Mouse (Mus musculus): ENCODE data around the gene Acsbg2.
A peak's percentile ranks its signal among the peaks of the same experiment; 100 is the strongest.

Acsbg2 gene

GRCm38 (mm10) chr17:56870287-56870953, 3.8 kb downstream of the Acsbg2 start:
- DNase-seq: no peak

GRCm38 (mm10) chr17:56869481-56869977, 4.7 kb downstream of the Acsbg2 start:
- DNase-seq: no peak

DNA sequence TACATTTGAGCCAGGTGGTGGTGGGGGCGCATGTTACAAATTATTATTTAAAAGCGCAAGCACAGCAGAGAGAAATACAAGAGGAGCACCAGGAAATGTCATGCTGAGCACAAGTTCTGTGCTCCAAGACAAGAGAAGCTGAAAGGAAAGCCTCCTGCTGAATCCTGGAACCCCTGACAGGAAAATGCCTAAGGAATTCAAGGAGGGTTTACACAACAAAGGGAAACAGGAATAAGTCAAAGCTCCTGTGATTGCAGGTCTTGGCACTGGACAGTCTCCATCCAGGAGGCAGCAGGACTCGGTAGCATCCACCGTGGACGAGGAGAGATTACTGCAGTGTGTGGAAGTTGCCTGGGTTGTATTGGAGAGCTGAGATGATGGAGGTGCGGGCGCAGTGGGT, 8.2 kb downstream of the Acsbg2 start:
- DNase-seq: no peak

GRCm38 (mm10) chr17:56861197-56861596, 13.1 kb downstream of the Acsbg2 start:
- no peak for DNase-seq

DNA sequence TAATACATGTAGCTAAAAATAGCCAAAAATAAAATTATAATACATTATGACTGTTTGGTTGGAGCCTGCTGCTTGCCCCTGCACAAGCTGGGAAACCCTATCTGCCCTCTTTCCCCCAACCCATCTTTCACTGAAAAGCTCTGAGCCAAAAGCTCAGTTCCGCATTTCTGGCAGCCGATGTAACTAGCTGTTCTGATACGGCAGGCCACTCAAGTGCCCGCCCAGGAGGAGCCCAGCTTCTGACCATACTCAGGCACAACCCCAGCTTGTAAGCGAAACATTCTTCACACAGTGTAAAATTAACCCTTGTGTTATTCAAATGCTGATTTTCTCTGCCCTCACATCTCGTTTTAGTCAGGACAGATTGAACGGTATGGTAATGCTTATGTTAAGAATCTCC, 15.3 kb downstream of the Acsbg2 start:
- no peak for DNase-seq

DNA sequence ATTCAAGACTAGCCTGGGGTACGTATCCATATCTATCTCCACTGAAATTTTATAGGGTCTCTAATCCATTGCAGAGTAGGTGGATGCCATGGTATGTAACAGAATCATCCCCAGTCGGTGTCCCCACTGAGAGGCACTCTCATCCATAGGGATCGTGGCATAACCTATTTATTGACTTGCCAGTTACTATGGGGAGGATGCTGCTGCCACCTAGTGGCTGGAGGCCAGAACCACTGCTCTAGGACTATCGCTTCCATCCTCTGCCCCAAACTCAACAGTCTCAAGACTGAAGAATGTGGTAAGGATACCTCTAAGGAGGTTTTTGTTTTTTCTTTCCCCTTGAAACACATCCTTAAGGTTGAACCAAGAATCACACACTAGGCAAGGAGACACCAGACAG, 16.0 kb downstream of the Acsbg2 start:
- DNase-seq: peak; percentile 64

- no peak for DNase-seq
Observed at GRCm38 (mm10) chr17:56855421-56855820, 18.8 kb downstream of the Acsbg2 start.

DNA sequence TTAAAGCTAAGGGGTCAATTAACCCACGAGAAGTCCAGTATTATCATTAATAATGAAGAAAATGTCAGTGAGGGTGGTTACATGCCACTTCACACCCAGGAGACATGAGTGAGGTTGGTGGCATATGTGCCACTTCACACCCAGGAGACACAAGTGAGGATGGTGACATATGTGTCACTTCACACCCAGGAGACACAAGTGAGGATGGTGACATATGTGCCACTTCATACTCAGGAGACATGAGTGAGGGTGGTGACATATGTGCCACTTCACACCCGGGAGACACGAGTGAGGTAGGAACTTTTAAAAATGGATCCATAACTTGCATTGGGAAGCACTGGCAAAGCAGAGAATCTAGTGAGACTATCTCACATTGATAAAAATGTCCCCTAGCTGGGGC, 23.1 kb downstream of the Acsbg2 start:
- no peak for DNase-seq

GRCm38 (mm10) chr17:56849710-56850109, 24.5 kb downstream of the Acsbg2 start:
- no peak for DNase-seq

GRCm38 (mm10) chr17:56848785-56849184, 25.5 kb downstream of the Acsbg2 start:
- no peak for DNase-seq

DNA sequence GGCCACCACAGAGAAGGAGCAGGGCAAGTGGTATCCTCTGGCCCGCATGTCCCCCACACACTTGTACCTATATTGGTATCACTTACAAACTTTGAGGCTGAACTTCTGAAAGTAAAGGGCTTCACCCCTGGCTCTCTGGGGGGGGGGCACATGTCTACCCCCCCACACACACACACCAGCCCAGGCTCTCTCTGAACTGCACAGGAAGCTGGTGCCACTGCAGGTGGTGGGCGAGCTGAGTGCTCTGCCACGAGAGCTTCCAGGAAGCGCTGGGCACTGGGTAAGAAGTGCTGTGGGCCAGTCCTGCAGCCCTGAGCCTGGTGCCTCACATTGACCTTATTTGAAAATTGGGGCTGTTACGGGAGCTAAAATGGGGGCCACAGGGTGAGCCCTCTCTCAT, 30.6 kb downstream of the Acsbg2 start:
- no peak for DNase-seq

- DNase-seq: no peak
Observed at GRCm38 (mm10) chr17:56842173-56842572, 32.1 kb downstream of the Acsbg2 start.

- DNase-seq: no peak
Observed at GRCm38 (mm10) chr17:56840524-56840923, 33.7 kb downstream of the Acsbg2 start.

GRCm38 (mm10) chr17:56836336-56836735, 37.9 kb downstream of the Acsbg2 start:
- no peak for DNase-seq

DNA sequence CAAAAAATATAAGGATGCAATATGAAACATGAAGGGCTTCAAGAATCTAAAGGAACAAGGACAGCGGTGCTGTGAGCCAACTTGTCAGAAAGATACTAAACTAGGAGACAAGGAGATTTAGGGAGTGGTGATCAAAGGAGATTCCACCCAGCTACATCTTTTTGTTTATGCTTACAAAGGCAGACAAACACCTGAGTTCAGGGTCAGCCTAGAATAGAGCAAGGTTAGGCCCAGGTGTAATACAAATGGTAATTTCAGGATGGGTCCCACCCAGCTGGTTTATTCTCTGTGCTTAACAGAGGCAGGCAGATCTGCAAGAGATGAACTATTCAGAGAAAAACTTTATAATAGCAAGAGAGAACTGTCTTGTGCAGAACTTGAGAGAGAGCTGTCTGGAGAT, 40.9 kb downstream of the Acsbg2 start:
- DNase-seq: no peak

DNA sequence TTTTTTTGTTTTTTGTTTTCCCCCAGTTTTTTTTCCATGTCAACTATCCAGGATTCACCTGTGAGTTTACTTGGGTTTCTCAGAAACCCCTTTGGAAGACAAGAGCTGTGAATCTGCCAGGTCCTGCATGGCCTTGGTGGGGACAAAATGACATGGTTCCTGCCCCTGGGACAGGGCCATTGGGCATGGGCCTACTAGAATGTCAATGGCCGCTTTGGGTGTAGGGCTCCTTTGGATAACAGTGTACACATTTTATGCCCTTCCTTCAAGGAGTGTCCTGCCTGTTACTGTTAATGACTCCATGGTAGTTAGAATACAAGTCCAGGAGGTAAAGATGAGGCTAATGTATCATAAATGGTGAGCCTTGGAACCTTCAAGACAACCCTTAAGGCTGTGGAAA, 41.3 kb downstream of the Acsbg2 start:
- no peak for DNase-seq

GRCm38 (mm10) chr17:56831111-56831816, 43.0 kb downstream of the Acsbg2 start:
- DNase-seq: peak; percentile 99

- peak; percentile 25 for DNase-seq
Observed at GRCm38 (mm10) chr17:56830411-56831110, 43.7 kb downstream of the Acsbg2 start, which contains the start of gene Rfx2. Gene Rfx2, minus strand, starts transcription at chr17:56831013.

- DNase-seq: peak; percentile 60
Observed at GRCm38 (mm10) chr17:56829795-56830194, 44.5 kb downstream of the Acsbg2 start.

DNA sequence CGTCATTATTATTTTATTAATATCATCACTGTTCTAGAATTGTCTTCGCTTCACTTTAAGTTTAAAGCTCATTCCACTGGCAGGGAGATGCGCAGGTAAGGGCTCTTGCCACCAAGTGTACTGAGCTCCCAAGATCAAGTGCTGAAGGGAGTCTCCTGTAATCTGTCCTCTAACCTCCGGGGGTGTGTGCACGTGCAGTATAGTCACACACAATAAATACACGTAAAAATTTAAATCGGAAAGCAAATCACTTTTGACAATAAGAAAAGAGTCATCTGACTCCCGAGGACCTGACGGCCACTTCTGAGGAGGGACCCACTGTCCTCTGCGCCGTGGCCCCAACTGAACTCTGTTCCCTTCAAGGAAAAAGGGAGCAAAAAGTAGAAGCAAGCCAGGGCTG, 45.1 kb downstream of the Acsbg2 start:
- no peak for DNase-seq

- no peak for DNase-seq
Observed at GRCm38 (mm10) chr17:56826718-56827117, 47.5 kb downstream of the Acsbg2 start.

GRCm38 (mm10) chr17:56823352-56823751, 50.9 kb downstream of the Acsbg2 start:
- no peak for DNase-seq

DNA sequence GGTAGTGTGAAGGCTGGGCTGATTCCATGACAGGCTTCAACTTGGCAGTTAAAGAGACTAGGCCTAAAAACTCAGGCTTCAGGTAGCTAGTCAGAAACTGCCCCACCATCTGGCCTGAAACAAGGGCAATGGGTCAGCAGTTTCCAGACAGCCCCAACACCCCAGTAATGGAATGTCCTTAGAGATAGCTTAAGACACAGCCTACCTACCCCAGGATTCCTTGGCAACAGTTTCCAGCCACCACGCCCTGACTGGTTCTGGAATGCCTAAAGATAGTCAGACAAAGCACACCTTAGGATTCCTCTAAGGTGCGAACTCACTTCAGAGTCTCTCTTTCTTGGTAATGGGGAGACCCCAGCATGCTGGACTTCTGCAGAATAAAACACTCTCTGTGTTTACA, 51.9 kb downstream of the Acsbg2 start:
- DNase-seq: no peak

DNA sequence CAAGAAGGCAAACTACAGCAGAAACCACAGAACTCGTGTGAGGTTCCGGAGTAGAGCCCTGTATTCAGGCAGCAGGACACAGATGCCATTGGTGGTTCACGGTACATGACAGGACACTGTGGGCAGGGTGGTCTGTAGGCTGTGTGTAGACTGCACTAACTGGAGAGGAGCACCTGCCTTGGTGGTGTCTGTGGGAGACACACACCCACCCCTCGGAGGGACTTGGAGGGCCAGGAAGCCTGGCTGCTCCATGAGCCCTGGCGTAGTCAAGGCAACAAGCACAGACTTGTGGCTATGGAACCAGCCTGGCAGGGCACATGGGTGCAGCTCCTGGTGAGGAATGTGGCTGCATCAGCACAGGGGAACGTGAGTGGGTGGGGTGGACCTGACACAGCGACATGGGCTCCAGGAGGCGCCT, 54.5 kb downstream of the Acsbg2 start:
- DNase-seq: no peak

All from embryo, embryonic 11 days (tissue).